Mouse (Mus musculus) heart, adult 2 months (tissue): ENCODE results near the gene Naa16.

ENCODE experiments used
- CTCF ChIP-seq: fragments of 200-600 bp; IDR thresholded peaks from 2 replicates; pipeline ENCODE4 v1.8.1; 2022; ENCODE audit warnings: antibody characterized with exemption, mild to moderate bottlenecking, moderate library complexity
- POLR2A ChIP-seq: fragments of 200-500 bp; IDR thresholded peaks from 2 replicates; pipeline ENCODE4 v1.6.1; 2011; ENCODE audit warnings: mild to moderate bottlenecking, low read depth, low read length, control low read depth; ENCODE audit not compliant: insufficient read depth

- TF ChIP-seq CTCF = no peak
- TF ChIP-seq POLR2A = peak; percentile 88
Measured at GRCm38 (mm10) chr14:79425979-79426729, 35.6 kb upstream of the Naa16 start, which contains the start of gene Kbtbd7.
